Mouse (Mus musculus): ENCODE measurements at regions not wholly inside any gene's neighbourhood (a gene's known extent, or its start where the extent isn't known, plus 50 kb on each side); places are given as distances from the start of the nearest gene placed in this dataset.

DNA sequence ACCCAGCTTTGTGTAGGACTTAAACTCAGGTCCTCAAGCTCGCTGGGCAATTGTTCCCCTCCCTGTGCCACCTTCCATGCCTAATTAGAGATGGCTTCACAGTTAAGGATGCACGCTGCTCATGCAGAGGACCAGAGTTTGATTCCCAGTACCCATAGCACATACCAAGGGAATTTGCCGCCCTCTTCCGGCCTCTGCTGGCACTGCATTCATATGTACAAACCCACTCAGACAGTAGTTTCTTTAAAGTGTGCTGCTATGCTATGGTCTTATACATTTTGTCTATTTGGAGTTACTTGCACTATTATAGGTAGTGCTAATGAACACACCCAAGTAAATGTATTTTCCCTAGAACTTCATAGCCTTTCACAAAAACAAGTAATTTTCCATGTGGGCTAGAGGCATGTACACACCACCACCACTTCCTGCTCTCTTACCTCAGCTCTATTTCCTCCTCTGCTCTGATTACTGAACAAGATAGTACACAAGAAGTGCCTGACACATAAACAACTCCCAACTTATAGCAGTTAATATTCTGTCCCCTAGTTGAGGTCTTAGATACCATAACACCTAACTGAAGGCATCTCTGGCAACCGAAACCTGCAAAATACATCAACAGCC is 57.4 kb upstream of the Clint1 start:
- H3K9me3 ChIP-seq (ENCODE audit: control insufficient read depth, low read length): no peaks in the 10 kb centered on the region
- no peak for ATAC-seq (ENCODE audit: low FRiP score)
- DNase-seq (ENCODE audit: low spot score): no peak
- no peak overlapping the region for H3K4me2 ChIP-seq (replicated peaks; ENCODE audit: low read depth, low read length)
- H3K4me1 ChIP-seq (replicated peaks; ENCODE audit: control insufficient read depth, insufficient read depth, low read length): no peaks in the 10 kb centered on the region
- no peak overlapping the region for H3K9ac ChIP-seq (ENCODE audit: low read depth, low read length)
- H3K27me3 ChIP-seq (ENCODE audit: control insufficient read depth, insufficient read depth, low read length): no peaks in the 10 kb centered on the region
- no peak overlapping the region for H3K27ac ChIP-seq (ENCODE audit: low read depth, low read length)
- no peak overlapping the region for H3K4me3 ChIP-seq (ENCODE audit: low read depth, low read length)
- 74% methylated on average over 5 of the region's 5 CpGs for WGBS
- no peaks in the 10 kb centered on the region for H3K36me3 ChIP-seq (ENCODE audit: control insufficient read depth, insufficient read depth, low read length)

GRCm38 (mm10) chr11:45795322-45795721 is 56.5 kb upstream of the Clint1 start:
- Histone ChIP-seq H3K4me1 (replicated peaks; ENCODE audit: control insufficient read depth, insufficient read depth, low read length) (no peaks in the 10 kb centered on the region), H3K27me3 (ENCODE audit: control insufficient read depth, insufficient read depth, low read length) (no peaks in the 10 kb centered on the region), H3K36me3 (ENCODE audit: control insufficient read depth, insufficient read depth, low read length) (no peaks in the 10 kb centered on the region), H3K4me3 (ENCODE audit: low read depth, low read length) (no peak overlapping the region), H3K4me2 (replicated peaks; ENCODE audit: low read depth, low read length) (no peak overlapping the region), H3K27ac (ENCODE audit: low read depth, low read length) (no peak overlapping the region), H3K9me3 (ENCODE audit: control insufficient read depth, low read length) (no peaks in the 10 kb centered on the region), H3K9ac (ENCODE audit: low read depth, low read length) (no peak overlapping the region)
- ATAC-seq (ENCODE audit: low FRiP score) (no peak), DNase-seq (ENCODE audit: low spot score) (no peak)
- WGBS: 41% methylated on average over 6 of the region's 6 CpGs

- Histone ChIP-seq H3K27me3 (ENCODE audit: control insufficient read depth, insufficient read depth, low read length) (no peaks in the 10 kb centered on the region), H3K4me2 (replicated peaks; ENCODE audit: low read depth, low read length) (no peak overlapping the region), H3K36me3 (ENCODE audit: control insufficient read depth, insufficient read depth, low read length) (no peaks in the 10 kb centered on the region), H3K27ac (ENCODE audit: low read depth, low read length) (no peak overlapping the region), H3K4me1 (replicated peaks; ENCODE audit: control insufficient read depth, insufficient read depth, low read length) (no peaks in the 10 kb centered on the region), H3K9ac (ENCODE audit: low read depth, low read length) (no peak overlapping the region), H3K4me3 (ENCODE audit: low read depth, low read length) (no peak overlapping the region), H3K9me3 (ENCODE audit: control insufficient read depth, low read length) (no peaks in the 10 kb centered on the region)
- DNase-seq (ENCODE audit: low spot score): peak; percentile 78
- 12% methylated on average over 3 of the region's 3 CpGs for WGBS
- 0 out of 2 replicates have a peak, but pooled peaks have one; percentile 27 for ATAC-seq (ENCODE audit: low FRiP score)
These were observed 56.1 kb upstream of the Clint1 start for GRCm38 (mm10) chr11:45795731-45796130.

- WGBS: 51% methylated on average over 9 of the region's 9 CpGs
- Histone ChIP-seq H3K27ac (ENCODE audit: low read depth, low read length) (no peak overlapping the region), H3K4me3 (ENCODE audit: low read depth, low read length) (no peak overlapping the region), H3K4me1 (replicated peaks; ENCODE audit: control insufficient read depth, insufficient read depth, low read length) (no peaks in the 10 kb centered on the region), H3K9me3 (ENCODE audit: control insufficient read depth, low read length) (no peaks in the 10 kb centered on the region), H3K4me2 (replicated peaks; ENCODE audit: low read depth, low read length) (no peak overlapping the region), H3K9ac (ENCODE audit: low read depth, low read length) (no peak overlapping the region), H3K27me3 (ENCODE audit: control insufficient read depth, insufficient read depth, low read length) (no peaks in the 10 kb centered on the region), H3K36me3 (ENCODE audit: control insufficient read depth, insufficient read depth, low read length) (no peaks in the 10 kb centered on the region)
- no peak for ATAC-seq (ENCODE audit: low FRiP score)
- no peak for DNase-seq (ENCODE audit: low spot score)
These were observed 52.0 kb upstream of the Clint1 start for GRCm38 (mm10) chr11:45799732-45800386.

Measured in hindbrain, embryonic 11.5 days (tissue).